Mouse (Mus musculus) neural tube, embryonic 14.5 days (tissue): ENCODE measurements at regions not wholly inside any gene's neighbourhood (a gene's known extent, or its start where the extent isn't known, plus 50 kb on each side); places are given as distances from the start of the nearest gene placed in this dataset.

Source experiments
- ATAC-seq: fragments of 200-750 bp; cut with Nextera tagmentation; 2 replicates; pipeline ENCODE4 v1.8.0; 2017; ENCODE audit warnings: low read depth, mild to moderate bottlenecking, moderate TSS enrichment, moderate library complexity
- H3K27ac ChIP-seq: fragments of 300-500 bp; sonication (generic); 2 replicates; pipeline ENCODE4 v1.5.1; 2014; ENCODE audit warnings: low read depth, mild to moderate bottlenecking, control low read depth, low read length, moderate library complexity, mixed read lengths
- H3K27me3 ChIP-seq: fragments of 300-500 bp; sonication (generic); 2 replicates; pipeline ENCODE4 v1.6.1; 2014; ENCODE audit warnings: low read length; ENCODE audit not compliant: control insufficient read depth, insufficient read depth
- H3K36me3 ChIP-seq: fragments of 300-500 bp; sonication (generic); 2 replicates; pipeline ENCODE4 v1.6.1; 2014; ENCODE audit warnings: low read length, mixed read lengths; ENCODE audit not compliant: control insufficient read depth, insufficient read depth
- H3K4me1 ChIP-seq: fragments of 300-500 bp; sonication (generic); 2 replicates; pipeline ENCODE4 v1.6.1; 2014; ENCODE audit warnings: low read length; ENCODE audit not compliant: control insufficient read depth, insufficient read depth
- H3K4me2 ChIP-seq: fragments of 300-500 bp; sonication (generic); 2 replicates; pipeline ENCODE4 v1.6.1; 2014; ENCODE audit warnings: mild to moderate bottlenecking, low read depth, low read length, control low read depth
- H3K4me3 ChIP-seq: fragments of 300-500 bp; sonication (generic); 2 replicates; pipeline ENCODE4 v1.5.1; 2014; ENCODE audit warnings: low read depth, low read length, control low read depth, mixed read lengths
- H3K9ac ChIP-seq: fragments of 300-500 bp; sonication (generic); replicated peaks from 2 replicates; pipeline ENCODE4 v1.6.1; 2014; ENCODE audit warnings: low read depth, mild to moderate bottlenecking, control low read depth, low read length, mixed read lengths
- H3K9me3 ChIP-seq: fragments of 300-500 bp; sonication (generic); 2 replicates; pipeline ENCODE4 v1.6.1; 2016; ENCODE audit warnings: low read length; ENCODE audit not compliant: control insufficient read depth
- WGBS: fragments of 180-500 bp; shearing (Covaris S2); extraction: QIAGEN DNeasy Blood & Tissue Kit; methylation state at CpG from one replicate; pipeline ENCODE4 v1.1.7; 2014; 5-methylcytosine and 5-hydroxymethylcytosine counted together

GRCm38 (mm10) chr10:19448838-19449559, 92.7 kb downstream of the Olig3 start:
- Histone ChIP-seq H3K4me3 (no peak overlapping the region), H3K9ac (no peak overlapping the region), H3K27ac (no peak overlapping the region), H3K9me3 (no peaks in the 10 kb centered on the region), H3K4me2 (no peak overlapping the region), H3K27me3 (peaks cover 10% of the 10 kb centered on the region), H3K4me1 (no peaks in the 10 kb centered on the region), H3K36me3 (no peaks in the 10 kb centered on the region)
- ATAC-seq = no peak
- 17% methylated on average over 12 of the region's 12 CpGs for WGBS

DNA sequence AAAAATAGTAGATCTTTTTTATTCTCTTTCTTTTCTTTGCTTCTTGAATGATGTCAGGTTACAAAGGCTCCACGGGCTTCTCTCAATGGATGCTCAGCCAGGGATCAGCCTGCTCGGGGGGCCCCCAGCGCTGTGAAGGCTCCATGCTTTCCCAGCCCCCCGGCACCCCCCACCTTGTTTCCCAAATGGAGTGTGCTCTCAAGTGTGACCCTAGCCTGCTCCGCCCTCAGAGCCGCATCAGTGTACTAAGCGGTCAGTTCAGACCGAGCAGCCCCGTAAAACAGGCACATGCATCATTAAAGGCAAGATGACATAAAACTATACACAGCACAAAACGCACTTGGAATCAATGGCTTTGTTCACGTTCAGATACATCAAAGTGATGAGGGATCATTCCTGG, 102.7 kb downstream of the Olig3 start:
- no peak overlapping the region for H3K27ac ChIP-seq
- peak; percentile 85 for ATAC-seq
- no peak overlapping the region for H3K9ac ChIP-seq
- H3K4me2 ChIP-seq = no peak overlapping the region; the same call in 1 of the 2 replicates
- H3K36me3 ChIP-seq = no peaks in the 10 kb centered on the region
- no peak overlapping the region for H3K4me3 ChIP-seq
- H3K27me3 ChIP-seq = peaks cover 3% of the 10 kb centered on the region
- 21% methylated on average over 11 of the region's 11 CpGs for WGBS
- H3K9me3 ChIP-seq = no peaks in the 10 kb centered on the region
- H3K4me1 ChIP-seq = no peaks in the 10 kb centered on the region

DNA sequence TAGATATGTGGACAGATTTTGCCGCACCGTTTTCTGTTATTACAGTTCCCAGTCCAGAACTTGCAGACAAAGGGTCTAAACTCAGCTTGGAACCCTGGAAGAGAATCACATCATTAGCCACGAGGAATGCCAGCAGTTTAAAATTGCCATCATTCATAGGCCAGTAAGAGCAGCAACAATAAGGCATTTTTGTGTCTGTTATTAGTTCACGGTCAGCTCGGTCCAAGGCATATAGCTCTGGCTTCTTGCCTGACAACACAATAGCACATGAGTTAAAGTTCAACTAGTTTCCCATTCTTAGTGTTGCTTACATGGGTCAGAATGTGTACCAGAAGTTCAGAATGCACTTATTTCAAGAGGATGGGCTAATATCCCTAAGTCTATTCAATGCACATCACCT, 103.4 kb downstream of the Olig3 start:
- Histone ChIP-seq H3K4me1 (no peaks in the 10 kb centered on the region), H3K36me3 (no peaks in the 10 kb centered on the region), H3K27ac (no peak overlapping the region), H3K27me3 (peaks cover 3% of the 10 kb centered on the region; the same call in 1 of the 2 replicates), H3K4me2 (no peak overlapping the region), H3K9me3 (no peaks in the 10 kb centered on the region), H3K4me3 (no peak overlapping the region), H3K9ac (no peak overlapping the region)
- 42% methylated on average over 5 of the region's 5 CpGs for WGBS
- ATAC-seq = no peak

- no peak overlapping the region for H3K27ac ChIP-seq
- ATAC-seq = peak; percentile 60; the same call in 1 of the 2 replicates
- 49% methylated on average over 4 of the region's 4 CpGs for WGBS
- H3K4me2 ChIP-seq = no peak overlapping the region
- no peaks in the 10 kb centered on the region for H3K36me3 ChIP-seq
- H3K4me3 ChIP-seq = no peak overlapping the region
- no peaks in the 10 kb centered on the region for H3K4me1 ChIP-seq
- no peak overlapping the region for H3K9ac ChIP-seq
- H3K9me3 ChIP-seq = no peaks in the 10 kb centered on the region
- peaks cover 3% of the 10 kb centered on the region; the same call in 1 of the 2 replicates for H3K27me3 ChIP-seq
These were observed 103.8 kb downstream of the Olig3 start for GRCm38 (mm10) chr10:19460164-19460563.

DNA sequence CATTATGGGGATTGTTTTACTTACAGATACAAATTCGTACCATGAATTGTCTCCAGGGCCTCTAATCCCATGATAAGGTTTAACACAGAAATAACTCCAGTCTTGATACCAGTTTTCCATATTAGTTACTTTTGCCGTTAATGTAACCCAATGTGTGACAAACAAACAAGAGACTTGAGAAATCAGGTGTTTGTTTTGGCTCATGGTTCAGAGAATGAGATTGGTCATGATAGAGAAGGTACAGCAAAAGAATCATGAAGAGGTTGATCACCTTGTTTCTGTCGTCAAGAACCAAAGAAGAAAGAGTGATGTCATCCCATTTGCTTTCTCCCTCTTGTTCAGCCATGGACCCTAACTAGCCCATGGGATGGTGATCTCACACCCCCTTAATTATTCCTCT, 107.5 kb downstream of the Olig3 start:
- no peaks in the 10 kb centered on the region for H3K36me3 ChIP-seq
- no peak overlapping the region for H3K27ac ChIP-seq
- H3K4me2 ChIP-seq = no peak overlapping the region
- H3K27me3 ChIP-seq = no peaks in the 10 kb centered on the region
- ATAC-seq = no peak
- no peak overlapping the region for H3K4me3 ChIP-seq
- no peaks in the 10 kb centered on the region for H3K4me1 ChIP-seq
- no peak overlapping the region for H3K9ac ChIP-seq
- H3K9me3 ChIP-seq = no peaks in the 10 kb centered on the region
- WGBS = 83% methylated on average over 3 of the region's 3 CpGs

DNA sequence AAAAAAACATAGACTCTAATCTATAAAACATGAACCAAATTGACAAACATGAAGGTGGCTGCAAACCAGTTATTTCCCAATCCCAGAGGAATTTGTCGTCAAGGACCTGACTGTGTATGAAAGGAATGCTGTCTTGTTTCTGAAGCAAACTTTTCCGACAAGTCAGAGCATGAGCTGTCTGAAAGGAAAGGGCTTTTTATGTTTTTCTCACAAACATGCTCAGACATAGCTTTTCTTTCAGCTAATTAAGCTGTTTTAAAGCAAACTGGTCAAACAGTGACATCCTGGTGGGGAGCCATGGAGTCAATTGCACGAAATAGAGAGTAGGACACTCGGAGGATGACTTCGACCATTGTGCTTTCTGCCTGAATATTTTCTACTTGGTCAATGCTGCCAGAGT, 108.2 kb downstream of the Olig3 start:
- no peaks in the 10 kb centered on the region for H3K27me3 ChIP-seq

GRCm38 (mm10) chr10:19471349-19472040, 115.2 kb downstream of the Olig3 start:
- Histone ChIP-seq H3K4me1 (no peaks in the 10 kb centered on the region), H3K4me3 (no peak overlapping the region), H3K9me3 (no peaks in the 10 kb centered on the region), H3K27me3 (peaks cover 8% of the 10 kb centered on the region; the same call in 1 of the 2 replicates), H3K4me2 (no peak overlapping the region), H3K9ac (no peak overlapping the region), H3K36me3 (no peaks in the 10 kb centered on the region), H3K27ac (no peak overlapping the region)
- 68% methylated on average over 9 of the region's 9 CpGs for WGBS
- ATAC-seq = no peak

More for the DNA sequence above, 108.2 kb downstream of the Olig3 start:
- Histone ChIP-seq H3K9ac (no peak overlapping the region), H3K27ac (no peak overlapping the region), H3K9me3 (no peaks in the 10 kb centered on the region), H3K4me1 (no peaks in the 10 kb centered on the region), H3K36me3 (no peaks in the 10 kb centered on the region), H3K4me3 (no peak overlapping the region), H3K4me2 (no peak overlapping the region)
- WGBS = 13% methylated on average over 5 of the region's 5 CpGs
- ATAC-seq = no peak

GRCm38 (mm10) chr10:19472066-19472465, 115.7 kb downstream of the Olig3 start:
- Histone ChIP-seq H3K36me3 (no peaks in the 10 kb centered on the region), H3K4me1 (no peaks in the 10 kb centered on the region), H3K4me2 (no peak overlapping the region), H3K4me3 (no peak overlapping the region), H3K27ac (no peak overlapping the region), H3K27me3 (peaks cover 8% of the 10 kb centered on the region; the same call in 1 of the 2 replicates), H3K9ac (no peak overlapping the region), H3K9me3 (no peaks in the 10 kb centered on the region)
- no peak for ATAC-seq
- WGBS = 60% methylated on average over 6 of the region's 6 CpGs

DNA sequence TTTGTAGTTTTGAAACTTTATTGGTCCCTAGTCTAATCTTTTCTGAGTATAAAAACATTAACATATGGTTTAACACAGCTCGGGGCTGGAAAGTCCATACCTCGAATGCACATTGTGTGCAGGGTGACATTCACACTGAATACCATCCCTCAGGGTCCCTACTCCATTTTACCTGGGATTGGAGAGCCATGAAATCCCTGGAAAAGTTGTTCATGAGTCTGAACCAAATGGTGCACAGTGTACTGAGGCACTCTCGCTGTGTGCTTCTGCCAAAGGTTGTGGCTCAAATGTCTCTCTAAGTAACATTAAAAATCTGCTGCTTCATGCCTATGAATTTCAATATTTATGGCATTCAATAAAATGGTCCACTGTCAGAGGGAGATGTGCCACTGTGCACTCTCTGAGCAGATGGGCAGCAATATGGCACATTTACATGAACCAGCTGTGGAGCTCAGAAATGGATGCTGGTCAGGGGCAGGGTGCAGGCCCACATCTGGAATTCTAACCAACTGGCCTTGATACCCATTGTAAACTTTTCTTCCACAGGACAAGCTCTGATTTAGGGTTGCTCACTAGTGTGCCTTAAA, 116.7 kb downstream of the Olig3 start:
- no peaks in the 10 kb centered on the region for H3K4me1 ChIP-seq
- no peak overlapping the region for H3K9ac ChIP-seq
- 70% methylated on average over 3 of the region's 3 CpGs for WGBS
- no peaks in the 10 kb centered on the region for H3K9me3 ChIP-seq
- no peak overlapping the region for H3K4me2 ChIP-seq
- no peaks in the 10 kb centered on the region for H3K36me3 ChIP-seq
- ATAC-seq = peak; percentile 77
- H3K4me3 ChIP-seq = no peak overlapping the region
- H3K27me3 ChIP-seq = peaks cover 8% of the 10 kb centered on the region; the same call in 1 of the 2 replicates
- H3K27ac ChIP-seq = no peak overlapping the region
